Mouse (Mus musculus): ENCODE data around the gene G430095P16Rik.

The G430095P16Rik gene

DNA sequence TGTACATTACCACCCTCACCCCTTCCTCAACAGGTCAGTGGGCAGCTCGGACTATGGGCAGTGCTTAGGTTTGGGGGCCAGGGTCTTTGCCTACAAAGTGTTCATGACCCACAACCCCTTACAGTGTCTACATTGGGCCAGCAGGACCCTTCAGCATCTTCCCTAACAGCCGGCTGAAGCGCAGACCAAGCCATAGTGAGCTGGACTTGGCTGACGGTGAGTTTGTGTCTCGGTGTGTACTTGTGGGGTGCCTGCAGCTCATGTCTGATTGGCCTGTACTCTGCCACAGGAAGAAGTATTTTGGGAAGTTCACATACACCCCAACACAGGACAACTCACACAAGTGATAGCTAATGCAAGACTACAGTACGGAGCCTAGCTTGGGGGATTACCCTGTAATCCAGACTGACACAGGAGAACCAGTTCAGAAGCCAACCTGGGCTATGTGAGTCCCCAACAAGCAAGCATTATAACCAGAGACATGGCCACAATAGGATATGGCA, 19.8 kb upstream of the G430095P16Rik start:
- no peak for DNase-seq (ENCODE audit: low read depth, low spot score)

DNA sequence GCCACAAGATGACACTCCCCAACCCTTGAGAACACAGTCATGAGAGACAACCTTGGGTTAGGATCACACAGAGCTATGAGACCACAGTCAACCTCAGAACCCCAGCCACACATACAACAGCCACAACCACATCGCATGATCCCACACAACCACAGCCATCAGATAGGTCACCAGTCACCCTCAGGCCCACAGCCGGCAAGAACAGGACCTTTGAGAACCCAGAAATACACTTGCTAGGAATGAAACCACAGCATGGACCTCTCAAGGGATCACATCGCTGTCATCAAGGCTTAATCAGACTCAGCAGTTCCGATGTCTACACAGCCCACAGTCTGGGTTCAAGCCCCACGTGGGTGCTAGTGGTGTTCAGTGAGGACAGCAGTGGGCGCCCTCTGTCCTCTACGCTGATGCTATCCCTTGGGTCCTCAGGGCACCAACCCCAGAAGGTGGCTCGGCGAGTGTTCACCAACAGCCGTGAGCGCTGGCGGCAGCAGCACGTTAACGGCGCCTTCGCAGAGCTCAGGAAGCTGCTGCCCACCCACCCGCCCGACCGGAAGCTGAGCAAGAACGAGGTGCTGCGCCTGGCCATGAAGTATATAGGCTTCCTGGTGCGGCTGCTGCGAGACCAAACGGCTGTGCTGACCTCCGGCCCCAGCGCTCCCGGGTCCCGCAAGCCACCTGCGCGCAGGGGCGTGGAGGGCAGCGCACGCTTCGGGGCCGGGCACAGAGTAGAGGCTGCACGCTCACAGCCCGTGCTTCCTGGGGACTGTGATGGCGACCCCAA, 19.1 kb upstream of the G430095P16Rik start:
- DNase-seq (ENCODE audit: low read depth, low spot score), result peak; percentile 66

GRCm38 (mm10) chr8:84704356-84704755, 18.5 kb upstream of the G430095P16Rik start:
- peak; percentile 90 for DNase-seq (ENCODE audit: low read depth, low spot score)

DNA sequence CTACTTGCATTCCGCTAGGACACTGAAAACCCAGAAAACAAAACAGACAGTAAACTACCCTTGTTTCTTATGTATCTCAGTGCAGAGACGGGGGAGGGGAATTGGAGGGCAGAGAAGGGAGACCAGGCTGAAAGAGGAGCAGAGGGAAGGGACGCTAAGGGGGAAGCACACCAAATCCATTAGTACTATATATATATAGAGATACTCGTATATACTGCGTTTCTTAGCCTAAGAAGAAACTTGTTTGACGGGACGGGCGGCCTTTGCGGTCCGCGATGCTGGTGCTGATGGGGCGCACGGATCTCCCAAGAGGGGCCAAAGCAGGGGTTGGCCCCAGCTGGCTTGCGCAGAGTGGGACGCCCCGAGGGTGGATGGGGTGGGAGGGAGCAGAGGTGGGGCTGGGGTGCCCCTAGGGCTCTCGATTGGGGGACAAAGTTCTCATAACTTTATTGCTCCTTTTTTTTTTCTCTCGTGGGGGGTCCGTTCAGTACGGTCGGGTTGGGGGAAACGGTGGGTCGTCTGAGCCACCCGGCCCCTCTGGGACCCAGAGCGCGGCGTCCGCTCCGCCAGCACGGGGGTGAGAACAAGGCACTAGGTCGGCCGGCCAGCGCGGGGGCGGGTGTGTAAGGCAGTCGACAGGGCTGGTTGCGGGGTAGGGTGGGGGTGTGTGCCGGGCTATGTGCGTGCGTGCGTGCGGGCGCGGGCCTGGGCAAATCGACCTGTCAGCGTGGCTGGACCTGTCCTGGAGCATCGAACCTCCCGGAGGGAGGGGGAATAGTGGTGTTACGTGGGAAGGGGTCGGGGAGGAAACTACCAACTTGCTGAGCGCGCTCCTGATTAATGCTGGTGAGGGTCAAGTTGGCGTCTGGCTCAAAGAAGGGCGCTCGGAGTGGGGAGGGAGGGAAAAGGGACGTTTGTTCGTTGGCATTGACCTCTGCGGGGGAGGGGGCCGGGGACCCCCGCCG, 17.7 kb upstream of the G430095P16Rik start:
- peak; percentile 44 for DNase-seq (ENCODE audit: low read depth, low spot score)

DNA sequence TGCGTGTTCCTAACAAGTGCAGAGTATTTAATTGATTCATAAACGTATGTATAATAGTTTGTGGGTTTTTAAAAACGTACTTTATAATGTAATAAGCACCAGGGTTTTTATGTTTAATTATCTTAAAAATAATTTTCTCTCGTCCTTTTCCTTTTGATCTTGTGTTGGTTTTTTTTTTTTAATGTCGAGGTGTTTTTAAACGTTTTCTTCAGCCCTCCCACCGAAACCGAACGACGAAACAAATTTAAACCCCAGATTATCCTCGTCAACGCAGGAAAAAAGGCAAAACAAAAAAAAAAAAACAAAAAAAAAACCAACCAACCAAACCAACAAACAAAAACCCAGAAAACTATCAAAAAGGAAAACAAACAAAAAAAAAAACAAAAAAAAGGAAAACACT, 16.8 kb upstream of the G430095P16Rik start:
- DNase-seq (ENCODE audit: low read depth, low spot score), result no peak

DNA sequence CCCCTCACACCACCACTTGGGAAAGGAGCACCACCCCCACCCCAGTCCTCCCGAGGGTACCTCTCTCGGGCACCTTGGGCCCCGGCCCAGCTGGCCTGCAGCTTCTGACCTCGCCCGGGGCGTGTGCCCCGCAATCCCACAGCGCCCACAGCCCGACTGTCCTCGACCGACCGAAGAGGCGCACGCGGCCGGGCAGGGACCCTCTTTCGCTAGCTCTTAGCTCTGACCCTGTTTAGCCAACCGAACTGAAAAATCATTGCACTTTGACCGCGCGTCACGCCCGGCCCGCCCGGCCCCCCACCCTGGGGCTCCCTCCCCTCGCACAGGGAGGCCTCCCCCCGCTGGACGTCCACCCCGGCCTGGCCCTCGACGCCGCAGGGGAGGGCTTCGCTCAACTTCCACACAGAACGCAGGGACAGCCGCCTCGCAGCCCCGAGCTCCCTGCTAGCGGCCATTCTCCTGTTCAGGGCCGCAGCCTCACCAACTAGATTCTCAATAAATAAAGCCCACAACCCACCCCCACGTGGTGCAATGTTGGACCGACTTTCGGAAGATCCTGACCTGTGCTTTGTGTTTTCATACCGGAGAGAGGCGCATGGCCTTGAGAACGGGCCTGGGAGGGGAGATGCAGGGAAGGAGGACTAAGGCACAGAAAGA, 16.1 kb upstream of the G430095P16Rik start:
- DNase-seq (ENCODE audit: low read depth, low spot score), result no peak

DNA sequence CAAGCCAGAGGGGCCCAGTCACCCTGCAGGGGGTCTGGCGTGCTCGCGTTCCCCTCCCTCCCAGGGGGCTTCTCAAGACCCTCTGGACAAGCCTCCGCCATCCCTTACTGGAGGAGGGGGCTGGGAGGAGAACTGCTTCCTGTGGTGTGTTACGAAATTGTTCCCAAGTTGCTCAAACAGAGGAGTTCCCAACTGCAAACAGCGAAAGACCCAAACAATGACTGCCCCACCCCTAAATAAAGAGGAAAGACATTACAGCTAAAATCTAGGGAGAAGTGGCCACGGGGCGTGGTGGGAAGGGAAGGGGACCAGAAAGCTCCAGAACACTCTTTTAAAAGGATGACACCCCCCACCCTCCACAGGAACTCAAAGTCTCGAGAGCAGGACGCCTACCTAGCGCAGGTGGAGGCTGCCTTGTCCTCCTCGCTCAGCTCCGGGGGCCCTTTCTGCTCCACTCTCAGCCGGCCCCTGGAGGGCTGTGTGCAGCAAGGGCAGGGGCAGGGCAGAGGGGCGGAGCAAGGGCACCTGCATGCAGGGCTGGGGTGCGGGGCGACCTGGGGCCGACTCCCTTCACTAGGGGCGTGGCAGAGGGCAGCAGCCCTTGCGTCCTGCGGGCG, 15.4 kb upstream of the G430095P16Rik start:
- peak; percentile 45 for DNase-seq (ENCODE audit: low read depth, low spot score)

GRCm38 (mm10) chr8:84708071-84708541, 14.7 kb upstream of the G430095P16Rik start:
- DNase-seq (ENCODE audit: low read depth, low spot score), result no peak

DNA sequence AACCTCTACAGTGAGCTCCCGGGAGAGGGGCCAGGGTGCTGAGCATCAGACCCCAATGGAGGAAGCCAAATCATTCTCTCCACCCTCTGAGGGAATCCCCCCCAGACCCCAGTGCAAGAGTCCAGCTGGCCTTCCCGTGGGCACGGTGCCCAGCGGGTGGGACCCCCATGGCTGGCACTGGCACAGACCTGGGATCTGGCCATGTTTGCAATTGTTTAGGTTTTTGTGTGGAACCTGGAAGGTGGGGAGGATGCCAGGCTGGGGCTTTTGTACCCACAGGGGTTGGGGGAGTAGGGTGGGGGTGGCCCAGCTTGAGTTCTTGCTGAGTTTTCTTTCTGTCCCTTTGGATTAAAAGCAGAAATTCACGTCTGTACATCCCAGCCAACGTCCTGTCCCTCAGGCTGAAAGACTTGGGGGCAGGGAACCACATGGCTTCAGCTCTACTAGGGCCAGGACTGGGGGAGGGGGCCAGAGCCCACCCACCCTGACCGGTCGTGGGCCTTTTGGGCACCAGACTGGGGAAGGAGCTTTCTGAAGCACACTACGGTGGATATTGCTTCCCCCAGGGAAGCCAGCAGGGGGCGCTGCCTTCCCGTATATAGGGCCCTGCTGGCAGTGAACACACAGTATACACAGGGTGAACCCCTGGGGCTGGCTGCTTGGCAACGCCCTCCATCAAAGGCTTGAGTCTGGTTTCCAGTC, 13.9 kb upstream of the G430095P16Rik start:
- DNase-seq (ENCODE audit: low read depth, low spot score), result peak; percentile 92

DNA sequence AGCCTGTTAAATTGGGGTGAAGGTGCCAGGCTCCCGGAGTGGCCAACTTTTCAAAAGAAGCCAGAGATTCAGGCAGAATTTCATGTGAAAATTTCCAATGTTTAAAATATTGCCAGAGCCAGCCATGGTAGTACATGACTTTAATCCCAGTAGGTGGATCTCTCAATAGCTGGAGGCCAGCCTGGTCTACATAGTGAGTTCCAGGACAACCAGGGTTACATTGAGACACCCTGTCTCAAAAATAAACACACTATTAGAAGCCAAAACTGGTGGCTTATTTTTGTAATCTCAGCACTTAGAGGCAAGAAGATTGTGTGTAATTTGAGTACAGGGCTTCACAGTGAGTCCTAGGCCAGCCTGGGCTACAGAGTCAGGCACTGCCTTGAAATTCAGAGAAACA, 12.9 kb upstream of the G430095P16Rik start:
- DNase-seq (ENCODE audit: low read depth, low spot score), result no peak

- DNase-seq (ENCODE audit: low read depth, low spot score), result no peak
Measured at GRCm38 (mm10) chr8:84711312-84711711, 11.5 kb upstream of the G430095P16Rik start.

- no peak for DNase-seq (ENCODE audit: low read depth, low spot score)
Measured at GRCm38 (mm10) chr8:84711933-84712758, 10.7 kb upstream of the G430095P16Rik start.

GRCm38 (mm10) chr8:84712759-84713120, 10.1 kb upstream of the G430095P16Rik start:
- no peak for DNase-seq (ENCODE audit: low read depth, low spot score)

GRCm38 (mm10) chr8:84713381-84713780, 9.4 kb upstream of the G430095P16Rik start:
- DNase-seq (ENCODE audit: low read depth, low spot score), result no peak

GRCm38 (mm10) chr8:84714161-84714560, 8.6 kb upstream of the G430095P16Rik start:
- DNase-seq (ENCODE audit: low read depth, low spot score), result no peak

- DNase-seq (ENCODE audit: low read depth, low spot score), result no peak
Measured at GRCm38 (mm10) chr8:84715893-84716468, 6.8 kb upstream of the G430095P16Rik start.

DNA sequence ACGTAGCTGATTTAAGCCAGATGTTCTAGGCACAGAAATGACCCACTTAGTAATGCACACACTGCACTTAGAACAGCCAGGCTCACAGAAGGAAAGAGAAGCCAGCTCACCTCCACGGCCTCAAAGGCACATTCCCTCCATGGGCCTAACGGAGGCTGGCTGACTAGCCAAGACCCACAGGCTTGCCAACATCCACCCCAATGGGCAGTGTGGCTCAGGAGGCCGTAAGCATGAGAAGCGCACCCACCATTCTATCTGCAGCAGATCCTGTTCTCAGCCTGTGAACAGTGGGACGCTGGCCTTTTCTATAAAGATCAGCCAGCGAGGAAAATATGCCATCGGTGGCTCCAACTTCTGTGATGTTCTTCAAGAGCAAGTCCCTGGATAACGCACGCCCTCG, 6.0 kb upstream of the G430095P16Rik start:
- DNase-seq (ENCODE audit: low read depth, low spot score), result no peak

DNA sequence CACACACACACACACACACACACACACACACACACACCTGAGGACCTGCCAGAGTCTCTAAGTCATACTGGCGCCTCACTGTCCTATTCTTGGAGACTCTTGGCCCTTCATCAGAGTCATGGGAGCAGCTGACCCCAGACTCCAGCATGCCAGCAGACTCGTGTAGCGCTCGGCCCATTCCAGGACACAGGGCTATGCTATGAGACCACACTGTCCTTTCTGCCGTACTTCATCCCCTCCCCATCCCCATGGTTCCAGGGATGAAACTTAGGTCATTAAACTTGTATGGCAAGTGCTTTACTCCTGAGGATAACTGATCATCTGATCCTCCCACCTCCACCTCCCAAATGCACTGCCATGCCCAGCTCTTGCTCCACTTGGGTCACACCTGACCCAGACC, 4.3 kb upstream of the G430095P16Rik start:
- no peak for DNase-seq (ENCODE audit: low read depth, low spot score)

- DNase-seq (ENCODE audit: low read depth, low spot score), result no peak
Measured at GRCm38 (mm10) chr8:84718959-84719690, 3.7 kb upstream of the G430095P16Rik start.
